Mouse (Mus musculus): ENCODE results near the gene A930004D18Rik. TPM values are rescaled to one million over a fixed set of nuclear protein-coding genes. Genes with fewer than 3 reads are reported as not detected.
A peak's percentile ranks its signal among the peaks of the same experiment; 100 is the strongest.
"Not testable (repeated sequence)": the region's sequence is repeated elsewhere in the genome, so short reads cannot be mapped to it uniquely, and the experiment has no call there.

A930004D18Rik gene
- total RNA-seq, 2 experiments from 2014 or later, result 2.5 to 2.7 TPM

GRCm38 (mm10) chr2:17978251-17978650 lies 59.3 kb downstream of the A930004D18Rik start:
- intact Hi-C loops (cut with DNase I), result not testable (repeated sequence)

GRCm38 (mm10) chr2:17977645-17978044 lies 59.9 kb downstream of the A930004D18Rik start:
- DNase-seq (ENCODE audit: extremely low spot score in 1 of 2, low spot score in 2 of 2); intact Hi-C loops (cut with DNase I): not testable (repeated sequence)

More at GRCm38 (mm10) chr2:17978251-17978650, 59.3 kb downstream of the A930004D18Rik start:
- DNase-seq (ENCODE audit: extremely low spot score in 1 of 2, low spot score in 2 of 2), result not testable (repeated sequence)

- DNase-seq (ENCODE audit: extremely low spot score in 1 of 2, low spot score in 2 of 2), result no peak
- intact Hi-C loops (cut with DNase I), result no loop called here
Measured at GRCm38 (mm10) chr2:17975601-17976327, 61.8 kb downstream of the A930004D18Rik start.

Small RNAs within 50 kb of the gene (microRNA-seq; reads per million reads assigned to microRNA genes)
- gene Mir7655, result 3.2 reads per million, percentile 4 among the genes with 10 or more reads in this experiment

Other genes starting within 250 kb of the A930004D18Rik start
- not detected for gene H2al2a, start 40.8 kb downstream of the A930004D18Rik start, total RNA-seq (2021)
- 1 to 10 TPM; 6.7 to 8.2 TPM for gene Skida1, start 11.3 kb upstream of the A930004D18Rik start, total RNA-seq (2021)
- gene Mllt10, start 17.5 kb upstream of the A930004D18Rik start, total RNA-seq (2021), result 10 to 100 TPM; 40.2 to 41.9 TPM